14 mouse cellular contexts compared by ENCODE assay signal in the genomic region with DNA sequence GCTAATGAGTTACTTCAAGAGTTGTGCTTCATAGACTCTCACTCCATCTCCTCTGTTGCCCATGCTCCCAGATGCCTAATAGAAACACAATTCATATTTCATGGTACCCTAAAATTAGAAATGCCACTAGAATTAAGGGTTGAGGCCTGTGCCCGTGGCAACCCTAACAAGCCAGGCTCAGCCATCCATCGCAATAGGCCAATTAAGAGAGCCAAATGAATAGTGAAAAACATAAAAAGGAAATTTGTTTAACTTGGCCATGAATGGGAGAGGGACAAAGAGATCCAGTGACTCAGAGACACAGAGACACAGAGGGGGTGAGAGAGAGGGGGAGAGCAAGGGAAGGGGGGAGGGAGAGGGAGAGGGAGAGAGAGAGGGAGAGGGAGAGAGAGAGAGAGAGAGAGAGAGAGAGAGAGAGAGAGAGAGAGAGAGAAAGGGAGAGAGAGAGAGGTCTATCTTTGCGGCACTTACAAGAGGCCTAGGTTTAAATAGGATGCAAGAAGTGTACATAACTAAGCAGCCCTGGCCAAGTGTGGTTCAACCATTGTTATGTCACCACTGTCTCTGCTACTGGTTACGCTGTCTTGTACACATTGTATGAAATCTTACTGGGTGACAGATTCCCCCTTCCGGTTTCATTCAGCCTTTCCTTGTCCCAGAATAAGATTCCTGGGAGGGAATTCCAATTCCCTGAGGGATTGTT. TPM values are rescaled to one million over a fixed set of nuclear protein-coding genes. Genes with fewer than 3 reads are reported as not detected.
"Had no signal": no experiment of that assay in that cellular context is flagged by ENCODE, and none has a peak within 500 bp of the region (broad histone marks: within the 10 kb centered on the region; RNA-seq: fewer than 3 reads in every experiment).

No protein-coding gene starts in this region.

- DNase-seq: layer of hippocampus, adult 9-11 months; layer of hippocampus, postnatal 36 days; liver, embryonic 13.5 days; lung, adult 2 months; lung, postnatal 36 days; midbrain, embryonic 14.5 days; right cerebral cortex, postnatal 25 days; thymus, postnatal 4 days had no signal

- ATAC-seq: lung, postnatal 0 days had no signal

- H3K27me3 ChIP-seq: limb, embryonic 15.5 days; liver, embryonic 13.5 days; neural tube, embryonic 12.5 days had no signal

- H3K4me3 ChIP-seq: limb, embryonic 15.5 days; liver, embryonic 13.5 days; midbrain, embryonic 10.5 days; myocyte; neural tube, embryonic 12.5 days had no signal

- H3K36me3 ChIP-seq: liver, embryonic 13.5 days; midbrain, embryonic 10.5 days; neural tube, embryonic 12.5 days had no signal

- H3K27ac ChIP-seq: kidney, postnatal 0 days; limb, embryonic 15.5 days; liver, embryonic 13.5 days; midbrain, embryonic 10.5 days; neural tube, embryonic 12.5 days had no signal

- H3K9me3 ChIP-seq: limb, embryonic 15.5 days; liver, embryonic 13.5 days; midbrain, embryonic 10.5 days; neural tube, embryonic 12.5 days had no signal

- H3K9ac ChIP-seq: limb, embryonic 15.5 days; liver, embryonic 13.5 days; neural tube, embryonic 12.5 days had no signal

- H3K4me1 ChIP-seq: limb, embryonic 15.5 days; liver, embryonic 13.5 days; neural tube, embryonic 12.5 days had no signal

- H3K4me2 ChIP-seq: limb, embryonic 15.5 days; liver, embryonic 13.5 days; neural tube, embryonic 12.5 days had no signal

RNA-seq across cellular contexts. Expression of a gene that starts 57.2 kb away (rescaled TPM):
- polyA plus RNA-seq: midbrain, embryonic 14.5 days had no signal
